Mouse (Mus musculus) heart, embryonic 11.5 days (tissue): ENCODE results near the gene Vamp5. TPM values are rescaled to one million over a fixed set of nuclear protein-coding genes. Genes with fewer than 3 reads are reported as not detected.

Experiments
- ATAC-seq: fragments of 200-750 bp; cut with Nextera tagmentation; replicated peaks from 2 replicates; pipeline ENCODE4 v1.8.0; 2017; ENCODE audit warnings: moderate library complexity; ENCODE audit not compliant: insufficient number of reproducible peaks, low FRiP score, low TSS enrichment
- H3K27ac ChIP-seq: fragments of 300-500 bp; sonication (generic); 2 replicates; pipeline ENCODE4 v1.5.1; 2014; ENCODE audit warnings: mild to moderate bottlenecking, low read depth, low read length
- H3K27me3 ChIP-seq: fragments of 300-500 bp; sonication (generic); 2 replicates; pipeline ENCODE4 v1.6.1; 2014; ENCODE audit warnings: mild to moderate bottlenecking, low read length, mixed read lengths; ENCODE audit not compliant: control insufficient read depth, insufficient read depth
- H3K36me3 ChIP-seq: fragments of 300-500 bp; sonication (generic); 2 replicates; pipeline ENCODE4 v1.6.1; 2014; ENCODE audit warnings: mild to moderate bottlenecking, low read length, moderate library complexity, mixed read lengths; ENCODE audit not compliant: control insufficient read depth, insufficient read depth
- H3K4me1 ChIP-seq: fragments of 300-500 bp; sonication (generic); 2 replicates; pipeline ENCODE4 v1.6.1; 2014; ENCODE audit warnings: low read length; ENCODE audit not compliant: control insufficient read depth, insufficient read depth
- H3K4me2 ChIP-seq: fragments of 300-500 bp; sonication (generic); 2 replicates; pipeline ENCODE4 v1.6.1; 2014; ENCODE audit warnings: mild to moderate bottlenecking, moderate library complexity
- H3K4me3 ChIP-seq: fragments of 300-500 bp; sonication (generic); 2 replicates; pipeline ENCODE4 v1.5.1; 2014; ENCODE audit warnings: low read depth, low read length
- H3K9ac ChIP-seq: fragments of 300-500 bp; sonication (generic); 2 replicates; pipeline ENCODE4 v1.6.1; 2014; ENCODE audit warnings: mild to moderate bottlenecking, low read depth, low read length, moderate library complexity
- H3K9me3 ChIP-seq: fragments of 300-500 bp; sonication (generic); replicated peaks from 2 replicates; pipeline ENCODE4 v1.6.1; 2016; ENCODE audit warnings: low read length; ENCODE audit not compliant: control insufficient read depth
- WGBS: fragments of 180-500 bp; shearing (Covaris S2); extraction: QIAGEN DNeasy Blood & Tissue Kit; methylation state at CpG from one replicate; pipeline ENCODE4 v1.1.7; 2014; ENCODE audit not compliant: insufficient replicate concordance; 5-methylcytosine and 5-hydroxymethylcytosine counted together
- polyA plus RNA-seq: library from polyadenylated mRNA; unstranded; fragments of >200 nt; fragmentation: Nextera tagmentation; extraction: Ambion mirVana; gene quantifications from 2 replicates; pipeline ENCODE4 v1.2.1, GENCODE M21; 2014

Vamp5 gene
- polyA plus RNA-seq, result 55.3 and 59.2 TPM in 2 replicates

- Histone ChIP-seq H3K27ac (peak within 1 kb of the TSS; percentile 78), H3K9ac (peak within 1 kb of the TSS; percentile 75), H3K4me1 (no peaks in the 10 kb centered on the region), H3K4me2 (peak within 1 kb of the TSS; percentile 75), H3K4me3 (peak within 1 kb of the TSS; percentile 62), H3K27me3 (no peaks in the 10 kb centered on the region), H3K9me3 (no peaks in the 10 kb centered on the region), H3K36me3 (peaks cover 6% of the 10 kb centered on the region)
- peak; percentile 85 for ATAC-seq
- WGBS, result 1% methylated on average over 45 of the region's 49 CpGs
Observed at GRCm38 (mm10) chr6:72380131-72380770, at the start of gene Vamp5. Gene Vamp5, minus strand, starts transcription at chr6:72380468.

GRCm38 (mm10) chr6:72429061-72429842, 49.0 kb upstream of the Vamp5 start:
- Histone ChIP-seq H3K36me3 (peaks cover 35% of the 10 kb centered on the region), H3K9ac (no peak overlapping the region), H3K9me3 (no peaks in the 10 kb centered on the region), H3K27ac (no peak overlapping the region), H3K27me3 (no peaks in the 10 kb centered on the region), H3K4me3 (no peak overlapping the region), H3K4me2 (no peak overlapping the region), H3K4me1 (no peaks in the 10 kb centered on the region)
- no peak for ATAC-seq
- 84% methylated on average over 21 of the region's 21 CpGs for WGBS

DNA sequence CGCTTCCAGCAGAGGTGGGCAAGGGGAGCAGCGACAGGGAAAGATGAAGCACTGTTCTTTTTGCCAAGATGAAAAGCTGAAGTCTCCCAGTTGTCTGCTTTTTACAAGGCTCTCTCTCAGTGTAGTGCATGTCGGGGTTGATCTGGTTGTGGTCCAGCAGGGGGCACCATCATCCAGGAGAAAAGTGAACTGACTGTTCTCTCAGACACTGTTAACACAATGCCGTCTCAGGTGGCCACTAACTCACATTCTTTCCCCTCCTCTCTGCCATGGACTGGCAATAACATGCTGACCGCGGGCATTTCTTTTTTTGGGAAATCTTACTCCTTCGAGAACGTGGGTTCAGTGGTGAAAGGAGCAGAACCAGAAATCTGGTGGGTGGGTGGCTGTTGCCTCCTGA, 47.8 kb upstream of the Vamp5 start:
- 0 out of 2 replicates have a peak, but pooled peaks have one; percentile 23 for ATAC-seq
- Histone ChIP-seq H3K4me3 (no peak overlapping the region), H3K4me1 (no peaks in the 10 kb centered on the region), H3K4me2 (no peak overlapping the region), H3K9me3 (no peaks in the 10 kb centered on the region), H3K9ac (no peak overlapping the region), H3K36me3 (peaks cover 38% of the 10 kb centered on the region), H3K27ac (no peak overlapping the region), H3K27me3 (no peaks in the 10 kb centered on the region)
- 38% methylated on average over 8 of the region's 8 CpGs for WGBS

GRCm38 (mm10) chr6:72425646-72426045, 45.4 kb upstream of the Vamp5 start:
- Histone ChIP-seq H3K27ac (no peak overlapping the region), H3K4me1 (no peaks in the 10 kb centered on the region), H3K36me3 (peaks cover 40% of the 10 kb centered on the region), H3K4me3 (no peak overlapping the region), H3K27me3 (no peaks in the 10 kb centered on the region), H3K9ac (no peak overlapping the region), H3K9me3 (no peaks in the 10 kb centered on the region), H3K4me2 (no peak overlapping the region)
- 88% methylated on average over 11 of the region's 11 CpGs for WGBS
- no peak for ATAC-seq

GRCm38 (mm10) chr6:72420901-72421300, 40.6 kb upstream of the Vamp5 start:
- peaks cover 3% of the 10 kb centered on the region for H3K4me1 ChIP-seq
- H3K4me2 ChIP-seq, result no peak overlapping the region
- no peak for ATAC-seq
- no peak overlapping the region for H3K9ac ChIP-seq
- no peak overlapping the region for H3K4me3 ChIP-seq
- peaks cover 38% of the 10 kb centered on the region for H3K36me3 ChIP-seq
- no peak overlapping the region for H3K27ac ChIP-seq
- no peaks in the 10 kb centered on the region for H3K9me3 ChIP-seq
- no peaks in the 10 kb centered on the region for H3K27me3 ChIP-seq
- 87% methylated on average over 10 of the region's 10 CpGs for WGBS

DNA sequence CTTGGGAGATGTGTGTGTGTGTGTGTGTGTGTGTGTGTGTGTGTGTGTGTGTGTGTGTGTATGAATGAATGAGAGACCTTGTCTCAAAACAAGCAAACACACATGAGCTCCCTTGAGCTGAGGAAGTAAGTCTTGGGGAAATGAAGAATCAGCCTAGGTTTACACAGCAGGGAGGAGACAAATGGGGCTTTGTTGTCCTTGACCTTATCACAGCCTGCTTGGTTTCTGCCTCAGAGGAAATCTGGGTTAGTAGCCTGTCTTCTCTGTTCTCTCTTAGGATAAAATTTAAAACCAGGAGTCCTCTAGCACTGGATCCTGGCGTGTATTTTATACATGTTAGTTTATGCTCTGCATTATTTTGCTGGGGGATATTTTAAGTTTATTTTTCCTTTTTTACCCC, 39.5 kb upstream of the Vamp5 start:
- H3K9ac ChIP-seq, result no peak overlapping the region
- no peaks in the 10 kb centered on the region for H3K9me3 ChIP-seq
- 68% methylated on average over 1 of the region's 1 CpGs for WGBS
- H3K27me3 ChIP-seq, result no peaks in the 10 kb centered on the region
- no peak for ATAC-seq
- H3K4me3 ChIP-seq, result no peak overlapping the region
- H3K4me1 ChIP-seq, result peaks cover 12% of the 10 kb centered on the region
- H3K4me2 ChIP-seq, result no peak overlapping the region
- peaks cover 27% of the 10 kb centered on the region for H3K36me3 ChIP-seq
- no peak overlapping the region for H3K27ac ChIP-seq

DNA sequence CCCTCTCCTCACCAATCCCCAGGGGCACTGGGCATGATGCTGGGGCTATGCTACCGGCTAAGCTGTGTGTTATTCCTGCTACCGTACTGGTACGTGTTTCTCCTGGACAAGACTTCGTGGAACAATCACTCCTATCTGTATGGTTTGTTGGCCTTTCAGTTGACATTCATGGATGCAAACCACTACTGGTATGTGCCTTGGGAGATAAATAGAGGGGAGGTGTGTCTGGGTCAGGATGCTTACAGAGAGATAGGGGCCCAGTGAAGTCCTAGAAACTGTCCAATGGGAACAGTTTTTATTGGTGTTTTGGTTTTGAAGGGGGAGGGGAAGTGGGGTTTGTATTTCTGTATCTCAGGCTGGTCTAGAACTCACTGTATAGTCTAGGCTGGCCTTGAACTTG, 38.0 kb upstream of the Vamp5 start:
- Histone ChIP-seq H3K4me3 (no peak overlapping the region), H3K4me2 (no peak overlapping the region), H3K27ac (no peak overlapping the region), H3K9ac (no peak overlapping the region), H3K36me3 (peaks cover 15% of the 10 kb centered on the region), H3K9me3 (no peaks in the 10 kb centered on the region), H3K4me1 (peaks cover 14% of the 10 kb centered on the region), H3K27me3 (no peaks in the 10 kb centered on the region)
- WGBS, result 90% methylated on average over 4 of the region's 4 CpGs
- no peak for ATAC-seq

DNA sequence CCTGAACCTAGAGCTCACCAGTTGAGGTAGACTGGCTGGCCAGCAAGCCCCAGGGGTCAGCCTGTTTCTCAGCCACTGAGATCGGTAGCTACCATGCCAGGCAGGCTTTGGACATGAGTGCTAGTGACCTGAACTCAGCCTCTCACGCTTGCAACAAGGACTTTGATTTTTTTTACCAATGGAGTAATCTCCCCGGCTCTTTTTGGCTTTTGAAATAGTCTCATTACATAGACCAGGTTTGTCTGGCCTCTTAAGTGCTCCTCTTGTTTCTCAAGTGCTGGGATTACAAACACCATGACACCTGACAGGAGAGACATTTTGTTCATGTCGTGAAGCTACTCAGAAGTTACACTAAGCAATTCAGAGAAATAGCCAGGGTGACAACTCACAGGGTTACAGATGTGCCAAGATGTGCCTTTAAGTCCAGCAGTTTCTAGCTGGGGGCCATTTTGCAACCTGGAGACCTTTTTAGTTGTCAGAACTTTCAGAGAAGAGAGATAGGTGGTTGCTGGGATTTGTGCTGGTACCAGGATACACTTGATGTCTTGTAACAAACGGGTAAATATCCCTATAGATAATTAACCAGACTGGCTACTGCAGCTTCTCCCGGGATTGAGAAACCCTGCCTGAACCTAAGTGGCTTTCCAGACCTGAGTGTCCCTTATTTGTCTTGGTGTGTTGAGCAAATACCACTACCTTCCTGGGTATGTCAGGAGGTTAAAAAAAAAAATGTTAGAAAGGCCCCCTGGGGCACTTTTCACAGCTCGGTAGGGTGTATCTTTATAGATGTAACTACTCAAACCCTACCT, 35.9 kb upstream of the Vamp5 start:
- Histone ChIP-seq H3K4me1 (peaks cover 14% of the 10 kb centered on the region), H3K4me3 (no peak overlapping the region), H3K9ac (peak overlapping the region; percentile 22; the same call in 1 of the 2 replicates), H3K9me3 (no peaks in the 10 kb centered on the region), H3K27me3 (no peaks in the 10 kb centered on the region), H3K27ac (no peak overlapping the region), H3K4me2 (no peak overlapping the region), H3K36me3 (peaks cover 9% of the 10 kb centered on the region)
- ATAC-seq, result no peak
- 64% methylated on average over 7 of the region's 7 CpGs for WGBS
